Mouse (Mus musculus) liver, embryonic 14.5 days (tissue): Measurements from ENCODE around the gene Anapc11.

ENCODE experiments used
- CTCF ChIP-seq: IDR thresholded peaks from 2 replicates; pipeline ENCODE4 v1.5.1; 2016; ENCODE audit warnings: antibody characterized with exemption, low read depth, control low read depth
- EP300 ChIP-seq: IDR thresholded peaks from 2 replicates; pipeline ENCODE4 v1.6.1; 2016; ENCODE audit warnings: antibody characterized with exemption, low read depth

DNA sequence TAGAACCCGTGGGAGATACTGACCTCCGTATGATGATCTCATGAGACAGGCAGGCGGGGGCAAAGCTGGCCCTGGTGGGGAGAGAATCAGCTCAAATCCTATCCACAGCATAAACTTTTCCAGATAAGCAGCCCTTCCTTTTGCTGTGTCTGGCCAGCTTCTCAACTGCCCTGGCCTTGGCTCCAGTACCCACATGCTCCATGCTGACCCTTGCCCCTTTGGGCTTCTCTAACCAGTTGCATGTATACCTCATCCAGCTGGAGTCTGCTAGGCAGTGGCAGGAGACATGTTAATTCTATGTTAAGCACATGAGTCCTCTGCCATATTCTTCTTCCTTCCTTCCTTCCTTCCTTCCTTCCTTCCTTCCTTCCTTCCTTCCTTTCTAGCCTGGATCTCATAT lies 56.5 kb downstream of the Anapc11 start:
- TF ChIP-seq EP300 (no peak), CTCF (no peak)
